Mouse (Mus musculus) heart, embryonic 11.5 days (tissue): ENCODE measurements at regions not wholly inside any gene's neighbourhood (a gene's known extent, or its start where the extent isn't known, plus 50 kb on each side); places are given as distances from the start of the nearest gene placed in this dataset.
A peak's percentile ranks its signal among the peaks of the same experiment; 100 is the strongest.

Experiments
- ATAC-seq: fragments of 200-750 bp; cut with Nextera tagmentation; replicated peaks from 2 replicates; pipeline ENCODE4 v1.8.0; 2017; ENCODE audit warnings: moderate library complexity; ENCODE audit not compliant: insufficient number of reproducible peaks, low FRiP score, low TSS enrichment
- H3K27ac ChIP-seq: fragments of 300-500 bp; sonication (generic); 2 replicates; pipeline ENCODE4 v1.5.1; 2014; ENCODE audit warnings: mild to moderate bottlenecking, low read depth, low read length
- H3K27me3 ChIP-seq: fragments of 300-500 bp; sonication (generic); 2 replicates; pipeline ENCODE4 v1.6.1; 2014; ENCODE audit warnings: mild to moderate bottlenecking, low read length, mixed read lengths; ENCODE audit not compliant: control insufficient read depth, insufficient read depth
- H3K36me3 ChIP-seq: fragments of 300-500 bp; sonication (generic); 2 replicates; pipeline ENCODE4 v1.6.1; 2014; ENCODE audit warnings: mild to moderate bottlenecking, low read length, moderate library complexity, mixed read lengths; ENCODE audit not compliant: control insufficient read depth, insufficient read depth
- H3K4me1 ChIP-seq: fragments of 300-500 bp; sonication (generic); 2 replicates; pipeline ENCODE4 v1.6.1; 2014; ENCODE audit warnings: low read length; ENCODE audit not compliant: control insufficient read depth, insufficient read depth
- H3K4me2 ChIP-seq: fragments of 300-500 bp; sonication (generic); 2 replicates; pipeline ENCODE4 v1.6.1; 2014; ENCODE audit warnings: mild to moderate bottlenecking, moderate library complexity
- H3K4me3 ChIP-seq: fragments of 300-500 bp; sonication (generic); 2 replicates; pipeline ENCODE4 v1.5.1; 2014; ENCODE audit warnings: low read depth, low read length
- H3K9ac ChIP-seq: fragments of 300-500 bp; sonication (generic); 2 replicates; pipeline ENCODE4 v1.6.1; 2014; ENCODE audit warnings: mild to moderate bottlenecking, low read depth, low read length, moderate library complexity
- H3K9me3 ChIP-seq: fragments of 300-500 bp; sonication (generic); replicated peaks from 2 replicates; pipeline ENCODE4 v1.6.1; 2016; ENCODE audit warnings: low read length; ENCODE audit not compliant: control insufficient read depth
- WGBS: fragments of 180-500 bp; shearing (Covaris S2); extraction: QIAGEN DNeasy Blood & Tissue Kit; methylation state at CpG from one replicate; pipeline ENCODE4 v1.1.7; 2014; ENCODE audit not compliant: insufficient replicate concordance; 5-methylcytosine and 5-hydroxymethylcytosine counted together

DNA sequence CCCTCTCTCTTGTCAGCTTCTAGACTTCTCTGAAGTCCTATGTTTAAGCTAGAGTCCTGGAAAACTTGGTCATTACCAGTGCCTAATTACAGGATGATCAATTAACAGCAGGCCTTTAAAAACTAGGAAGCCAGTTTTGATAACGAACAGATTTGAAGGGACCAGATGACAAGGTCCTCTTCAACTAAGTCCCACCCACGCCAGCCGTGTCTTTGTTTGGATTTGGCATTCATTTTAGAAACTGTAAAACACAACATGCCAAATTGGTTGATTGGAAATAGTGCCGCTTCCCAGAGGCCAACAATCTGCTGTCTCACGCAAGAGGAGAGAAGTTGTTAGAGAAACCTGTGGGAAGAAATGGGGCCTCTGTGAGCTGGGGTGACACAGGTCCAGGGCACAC, 155.4 kb upstream of the Habp2 start:
- Histone ChIP-seq H3K4me1 (no peaks in the 10 kb centered on the region), H3K4me3 (no peak overlapping the region), H3K4me2 (no peak overlapping the region), H3K27me3 (peaks cover 7% of the 10 kb centered on the region; the same call in 1 of the 2 replicates), H3K9ac (no peak overlapping the region), H3K27ac (no peak overlapping the region), H3K9me3 (no peaks in the 10 kb centered on the region), H3K36me3 (no peaks in the 10 kb centered on the region)
- no peak for ATAC-seq
- whole genome bisulfite sequencing: 59% methylated on average over 5 of the region's 5 CpGs

DNA sequence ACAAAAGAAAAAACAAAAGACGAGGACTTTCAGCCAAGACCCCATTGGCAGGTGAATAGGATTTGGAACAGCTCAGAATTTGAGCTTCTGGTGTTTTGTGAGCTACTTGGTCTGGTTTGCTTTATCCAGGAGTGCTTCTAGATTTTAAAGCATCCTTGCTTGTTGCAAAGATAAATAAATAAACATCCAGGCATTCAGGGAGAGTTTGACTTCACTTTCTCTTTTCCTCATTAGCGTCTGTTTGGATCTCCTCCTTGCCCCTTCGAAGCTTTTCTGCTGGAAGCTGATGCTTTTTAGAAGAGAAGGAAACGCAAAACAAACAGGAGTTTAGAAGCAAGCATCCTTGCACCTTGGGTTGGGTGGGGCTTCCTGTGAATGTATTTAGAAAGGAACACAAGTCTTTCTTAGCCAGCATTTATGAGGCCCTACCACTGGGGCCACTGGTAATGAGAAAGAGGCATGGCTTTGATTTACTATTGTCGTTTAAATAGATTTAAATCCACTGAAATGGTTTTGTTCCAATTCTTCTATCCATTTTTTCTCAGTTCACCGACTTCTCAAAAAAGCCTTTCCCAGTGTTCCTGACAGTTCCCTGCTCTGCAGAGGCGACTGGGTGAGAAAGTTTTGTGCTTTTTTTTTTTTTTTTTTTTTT, 153.9 kb upstream of the Habp2 start:
- Histone ChIP-seq H3K4me3 (no peak overlapping the region), H3K36me3 (no peaks in the 10 kb centered on the region), H3K27me3 (peaks cover 4% of the 10 kb centered on the region; the same call in 1 of the 2 replicates), H3K9ac (no peak overlapping the region), H3K9me3 (no peaks in the 10 kb centered on the region), H3K4me1 (no peaks in the 10 kb centered on the region), H3K4me2 (no peak overlapping the region), H3K27ac (no peak overlapping the region)
- no peak for ATAC-seq
- 21% methylated on average over 7 of the region's 7 CpGs for WGBS

DNA sequence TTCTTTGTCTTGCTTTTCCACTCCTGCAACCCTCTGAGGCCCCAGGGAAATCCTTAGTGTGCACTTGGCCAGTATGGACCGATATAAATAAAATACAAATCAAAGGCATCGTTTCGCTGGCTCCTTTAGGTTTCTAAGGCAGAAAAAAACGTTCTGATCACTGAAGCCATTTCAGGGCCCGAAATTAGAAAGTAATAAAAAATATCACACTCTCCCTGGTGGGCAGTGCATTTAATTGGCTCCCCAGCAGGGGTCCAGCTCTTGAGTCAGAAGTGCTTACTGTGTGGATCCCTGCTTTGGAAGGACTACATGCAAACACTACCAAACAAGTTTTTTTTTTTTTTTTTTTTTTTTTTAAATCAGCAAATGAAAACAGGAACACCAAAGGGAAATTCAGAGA, 153.4 kb upstream of the Habp2 start:
- H3K27me3 ChIP-seq: peaks cover 4% of the 10 kb centered on the region; the same call in 1 of the 2 replicates
- no peaks in the 10 kb centered on the region for H3K9me3 ChIP-seq
- no peaks in the 10 kb centered on the region for H3K36me3 ChIP-seq
- 24% methylated on average over 5 of the region's 5 CpGs for WGBS
- no peak overlapping the region for H3K4me3 ChIP-seq
- H3K4me2 ChIP-seq: no peak overlapping the region
- no peak for ATAC-seq
- H3K9ac ChIP-seq: no peak overlapping the region
- no peak overlapping the region for H3K27ac ChIP-seq
- no peaks in the 10 kb centered on the region for H3K4me1 ChIP-seq

DNA sequence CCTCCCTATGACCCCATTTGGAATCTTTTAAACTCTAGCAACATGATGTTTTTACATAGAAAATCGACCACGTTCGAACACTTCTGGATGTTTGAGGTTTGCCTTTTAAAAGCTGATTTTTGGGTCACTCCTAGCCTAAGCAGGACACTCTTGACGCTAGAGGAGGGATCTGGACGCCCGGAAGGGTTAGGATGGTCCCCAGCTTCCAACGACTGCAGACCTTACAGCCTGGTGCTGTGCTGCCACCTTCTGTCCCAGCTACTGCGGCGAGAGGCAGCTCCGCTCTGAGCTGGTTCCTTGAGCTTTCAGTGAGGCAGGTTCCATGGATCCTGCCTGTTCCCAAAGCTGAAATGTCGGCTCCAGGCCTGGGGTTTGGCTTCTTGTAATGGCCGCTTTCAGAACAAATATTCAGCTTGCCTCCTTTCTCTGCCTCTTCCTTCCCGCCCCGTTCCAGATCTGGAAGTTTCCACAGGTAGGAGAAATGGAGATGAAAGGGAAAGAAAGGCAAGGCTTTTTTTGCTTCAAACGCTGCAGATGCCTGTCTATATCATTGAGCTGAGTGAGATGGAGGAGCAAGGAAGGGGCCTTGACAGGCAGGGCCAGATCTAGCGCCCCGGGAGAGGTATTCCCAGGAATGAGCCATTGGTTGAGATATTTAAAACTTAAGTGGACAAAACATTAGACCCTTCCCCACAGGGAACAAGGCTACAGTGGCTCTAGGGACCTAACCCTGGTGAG, 152.7 kb upstream of the Habp2 start:
- ATAC-seq: no peak
- H3K4me3 ChIP-seq: no peak overlapping the region
- no peak overlapping the region for H3K27ac ChIP-seq
- H3K36me3 ChIP-seq: no peaks in the 10 kb centered on the region
- H3K4me2 ChIP-seq: peak overlapping the region; percentile 31
- H3K9ac ChIP-seq: no peak overlapping the region
- H3K9me3 ChIP-seq: no peaks in the 10 kb centered on the region
- peaks cover 4% of the 10 kb centered on the region; the same call in 1 of the 2 replicates for H3K27me3 ChIP-seq
- H3K4me1 ChIP-seq: no peaks in the 10 kb centered on the region
- 17% methylated on average over 17 of the region's 17 CpGs for WGBS

DNA sequence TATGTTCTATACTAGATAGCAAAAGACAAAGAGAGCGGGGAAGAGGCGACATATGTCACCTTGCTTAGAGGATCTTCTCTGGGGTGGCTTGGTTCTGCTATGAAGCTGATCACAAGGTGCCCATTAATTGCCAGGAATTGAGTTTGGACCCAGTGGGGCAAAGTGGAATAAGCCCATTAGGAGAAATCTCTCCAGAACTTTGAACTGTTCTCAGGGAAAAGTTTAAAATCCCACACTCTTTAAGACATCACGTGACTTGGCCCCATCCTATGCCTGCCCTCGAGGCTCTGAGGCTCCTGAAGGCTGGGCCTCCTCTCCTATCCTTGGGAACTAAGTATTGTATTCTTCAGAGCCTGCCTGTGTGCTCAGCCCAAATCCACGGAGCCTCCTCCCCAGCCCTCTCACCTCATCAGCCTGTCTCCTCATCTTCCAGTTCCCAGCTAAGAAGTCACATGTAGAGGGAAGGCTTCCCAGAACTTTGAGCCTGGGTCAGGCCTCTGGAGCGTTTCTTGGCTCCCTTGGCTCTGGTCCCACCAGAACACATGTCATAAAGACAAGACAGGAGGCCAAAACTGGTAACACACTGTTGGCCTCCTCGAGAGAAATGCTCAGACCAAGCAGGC, 151.5 kb upstream of the Habp2 start:
- WGBS: 74% methylated on average over 7 of the region's 7 CpGs
- no peak for ATAC-seq
- Histone ChIP-seq H3K9me3 (no peaks in the 10 kb centered on the region), H3K4me1 (no peaks in the 10 kb centered on the region), H3K27me3 (peaks cover 4% of the 10 kb centered on the region; the same call in 1 of the 2 replicates), H3K36me3 (no peaks in the 10 kb centered on the region), H3K9ac (no peak overlapping the region), H3K27ac (no peak overlapping the region), H3K4me3 (no peak overlapping the region), H3K4me2 (no peak overlapping the region)

DNA sequence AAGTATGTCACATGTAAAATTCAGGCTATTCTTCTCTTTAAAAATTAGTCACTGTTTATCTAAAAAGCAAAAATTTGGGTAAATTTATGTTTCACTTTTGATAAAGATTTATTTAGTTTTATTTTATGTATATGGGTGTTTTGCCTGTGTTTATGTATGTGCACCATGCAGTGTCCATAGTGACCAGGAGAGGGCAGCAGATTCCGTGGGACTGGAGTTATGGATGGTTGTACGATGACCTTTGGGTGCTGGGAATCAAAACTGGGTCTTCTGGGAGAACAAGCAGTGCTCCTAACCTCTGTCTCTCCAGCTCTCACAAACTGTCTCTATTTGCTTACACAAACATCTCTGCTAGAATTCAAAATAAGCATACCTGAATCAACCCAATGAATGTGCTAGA, 146.4 kb upstream of the Habp2 start:
- Histone ChIP-seq H3K9me3 (peaks cover 6% of the 10 kb centered on the region), H3K27ac (no peak overlapping the region), H3K4me1 (no peaks in the 10 kb centered on the region), H3K4me2 (no peak overlapping the region), H3K36me3 (no peaks in the 10 kb centered on the region), H3K9ac (no peak overlapping the region), H3K4me3 (no peak overlapping the region), H3K27me3 (no peaks in the 10 kb centered on the region)
- no peak for ATAC-seq
- 76% methylated on average over 2 of the region's 2 CpGs for WGBS

DNA sequence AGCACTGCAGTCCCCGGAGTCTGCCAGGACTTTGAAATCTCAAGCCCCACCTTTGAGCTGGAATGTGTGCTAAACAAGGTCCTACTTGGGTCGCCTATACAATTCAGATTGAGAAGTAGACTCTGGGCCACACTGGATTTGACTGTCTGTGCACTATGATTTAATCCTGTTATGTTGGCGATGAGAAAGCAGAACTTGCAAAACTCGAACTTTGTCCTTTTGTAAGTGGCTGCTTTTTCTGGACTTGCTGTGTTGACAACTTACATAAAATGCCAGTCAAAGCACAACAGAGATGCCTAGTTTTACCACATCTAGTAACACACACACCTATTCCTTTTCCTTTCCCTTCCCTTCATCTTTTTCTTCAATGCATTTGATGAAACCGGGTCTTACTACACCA, 142.7 kb upstream of the Habp2 start:
- Histone ChIP-seq H3K4me3 (no peak overlapping the region), H3K36me3 (no peaks in the 10 kb centered on the region), H3K4me2 (no peak overlapping the region), H3K27me3 (no peaks in the 10 kb centered on the region), H3K9me3 (peaks cover 6% of the 10 kb centered on the region), H3K27ac (no peak overlapping the region), H3K9ac (no peak overlapping the region), H3K4me1 (no peaks in the 10 kb centered on the region)
- no peak for ATAC-seq
- WGBS: 68% methylated on average over 5 of the region's 5 CpGs

DNA sequence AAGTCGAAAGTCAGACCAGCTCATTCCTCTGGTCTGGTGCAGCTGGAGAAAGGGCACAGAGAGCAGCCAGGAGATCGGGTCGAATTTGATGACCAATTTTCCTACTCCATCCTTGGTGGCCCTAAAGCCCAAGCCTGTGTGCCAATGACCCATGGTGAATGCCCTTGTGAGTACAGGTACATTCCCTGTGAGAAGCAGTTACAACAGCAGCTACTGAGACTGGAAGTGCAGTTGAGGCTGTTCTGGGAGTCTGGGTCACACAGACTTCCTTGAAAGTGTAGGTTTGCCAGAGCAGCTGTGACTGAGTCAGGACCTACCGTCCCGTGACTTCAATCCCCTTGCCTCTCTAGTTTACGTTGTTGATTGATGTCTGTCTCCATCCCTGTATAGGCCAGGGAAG, 129.8 kb upstream of the Habp2 start:
- H3K27me3 ChIP-seq: peaks cover 5% of the 10 kb centered on the region; the same call in 1 of the 2 replicates
- ATAC-seq: no peak
- H3K4me3 ChIP-seq: no peak overlapping the region
- no peak overlapping the region for H3K4me2 ChIP-seq
- H3K27ac ChIP-seq: no peak overlapping the region
- no peaks in the 10 kb centered on the region for H3K4me1 ChIP-seq
- H3K36me3 ChIP-seq: no peaks in the 10 kb centered on the region
- 76% methylated on average over 6 of the region's 6 CpGs for WGBS
- no peak overlapping the region for H3K9ac ChIP-seq
- H3K9me3 ChIP-seq: no peaks in the 10 kb centered on the region
